Mouse (Mus musculus) MEL (cell line): ENCODE data around the gene Slc7a5. TPM values are rescaled to one million over a fixed set of nuclear protein-coding genes. Genes with fewer than 3 reads are reported as not detected.

Experiments
- DNase-seq: peaks from one replicate; pipeline ENCODE4 v3.0.0; 2011; ENCODE audit warnings: low read depth, low spot score
- H3K27ac ChIP-seq: 2 replicates; pipeline ENCODE4 v1.5.1; 2012; ENCODE audit warnings: low read depth, mild to moderate bottlenecking, control low read depth, low read length, moderate library complexity; ENCODE audit not compliant: control insufficient read depth
- H3K27me3 ChIP-seq, 2 experiments: fragments of 150-350 bp in 1 of 2; sonication (generic) in 1 of 2; 2 replicates each; pipeline ENCODE4 v1.6.1; 2012; ENCODE audit warnings: low read length in 2 of 2, mild to moderate bottlenecking in 2 of 2, improper control_type of control experiment in 1 of 2, moderate library complexity in 1 of 2; ENCODE audit not compliant: insufficient read depth in 2 of 2, control insufficient read depth in 1 of 2
- H3K36me3 ChIP-seq, 2 experiments: 2 replicates each; pipeline ENCODE4 v1.6.1; 2012 to 2014; ENCODE audit warnings: low read length in 2 of 2, improper control_type of control experiment in 1 of 2, inconsistent platforms in 1 of 2, mild to moderate bottlenecking in 1 of 2; ENCODE audit not compliant: insufficient read depth in 2 of 2, control insufficient read depth in 1 of 2
- H3K4me1 ChIP-seq, 2 experiments: fragments of 150-350 bp in 1 of 2; sonication (generic) in 1 of 2; 2 replicates each; pipeline ENCODE4 v1.6.1; 2012; ENCODE audit warnings: low read length in 2 of 2, improper control_type of control experiment in 1 of 2, mild to moderate bottlenecking in 1 of 2; ENCODE audit not compliant: insufficient read depth in 2 of 2, control insufficient read depth in 1 of 2
- H3K4me3 ChIP-seq, 2 experiments: fragments of 150-350 bp in 1 of 2; sonication (generic) in 1 of 2; 2 replicates each; pipeline ENCODE4 v1.5.1; 2012; ENCODE audit warnings: low read depth in 2 of 2, low read length in 2 of 2, mild to moderate bottlenecking in 2 of 2, moderate library complexity in 2 of 2, control low read depth in 1 of 2, improper control_type of control experiment in 1 of 2; ENCODE audit not compliant: control insufficient read depth in 1 of 2, insufficient read depth in 1 of 2
- H3K79me2 ChIP-seq: 2 replicates; pipeline ENCODE4 v1.6.1; 2012; ENCODE audit warnings: mild to moderate bottlenecking, low read length, moderate library complexity; ENCODE audit not compliant: control insufficient read depth, poor library complexity, insufficient read depth
- H3K9ac ChIP-seq: 2 replicates; pipeline ENCODE4 v1.6.1; 2012; ENCODE audit warnings: low read depth, mild to moderate bottlenecking, control low read depth, low read length, moderate library complexity; ENCODE audit not compliant: control insufficient read depth, poor library complexity, severe bottlenecking
- H3K9me3 ChIP-seq: fragments of 150-350 bp; sonication (generic); replicated peaks from 2 replicates; pipeline ENCODE4 v1.6.1; 2012; ENCODE audit warnings: mild to moderate bottlenecking, low read length, improper control_type of control experiment, moderate library complexity; ENCODE audit not compliant: insufficient read depth
- CHD1 ChIP-seq: IDR thresholded peaks from 2 replicates; pipeline ENCODE4 v1.6.1; 2012; ENCODE audit warnings: low read depth, mild to moderate bottlenecking, inconsistent platforms, low read length, improper control_type of control experiment
- CHD2 ChIP-seq: IDR thresholded peaks from 2 replicates; pipeline ENCODE4 v1.6.1; 2011; ENCODE audit warnings: low read length, improper control_type of control experiment
- ELF1 ChIP-seq: IDR thresholded peaks from 2 replicates; pipeline ENCODE4 v1.6.1; 2014; ENCODE audit warnings: low read depth, mild to moderate bottlenecking, inconsistent platforms, low read length, improper control_type of control experiment, moderate library complexity
- EP300 ChIP-seq, 2 experiments: IDR thresholded peaks; 2 replicates each; pipeline ENCODE4 v1.6.1; 2011; ENCODE audit warnings: improper control_type of control experiment in 2 of 2, low read length in 2 of 2, low read depth in 1 of 2, mild to moderate bottlenecking in 1 of 2
- GATA1 ChIP-seq: IDR thresholded peaks from 2 replicates; pipeline ENCODE4 v1.6.1; 2011; ENCODE audit warnings: low read depth, low read length, improper control_type of control experiment
- HCFC1 ChIP-seq: IDR thresholded peaks from 2 replicates; pipeline ENCODE4 v1.6.1; 2012; ENCODE audit warnings: low read depth, mild to moderate bottlenecking, inconsistent platforms, low read length, improper control_type of control experiment, moderate library complexity
- MAFK ChIP-seq: IDR thresholded peaks from 2 replicates; pipeline ENCODE4 v1.6.1; 2011; ENCODE audit warnings: low read depth, mild to moderate bottlenecking, low read length, improper control_type of control experiment, borderline replicate concordance
- MAZ ChIP-seq: IDR thresholded peaks from 2 replicates; pipeline ENCODE4 v1.6.1; 2012; ENCODE audit warnings: low read depth, mild to moderate bottlenecking, inconsistent platforms, low read length, improper control_type of control experiment
- MYB ChIP-seq: IDR thresholded peaks from 2 replicates; pipeline ENCODE4 v1.6.1; 2011; ENCODE audit warnings: mild to moderate bottlenecking, low read depth, low read length, improper control_type of control experiment
- NELFE ChIP-seq: IDR thresholded peaks from 2 replicates; pipeline ENCODE4 v1.6.1; 2011; ENCODE audit warnings: low read depth, low read length, improper control_type of control experiment
- POLR2A ChIP-seq, 2 experiments: IDR thresholded peaks; 2 replicates each; pipeline ENCODE4 v1.6.1; 2011 to 2012; ENCODE audit warnings: low read length in 2 of 2, mild to moderate bottlenecking in 2 of 2, control low read depth in 1 of 2, improper control_type of control experiment in 1 of 2, low read depth in 1 of 2, moderate library complexity in 1 of 2; ENCODE audit not compliant: control insufficient read depth in 1 of 2, insufficient read depth in 1 of 2, poor library complexity in 1 of 2
- POLR2AphosphoS2 ChIP-seq: IDR thresholded peaks from 2 replicates; pipeline ENCODE4 v1.6.1; 2011; ENCODE audit warnings: low read length, improper control_type of control experiment
- POLR2AphosphoS5 ChIP-seq: IDR thresholded peaks from 2 replicates; pipeline ENCODE4 v1.6.1; 2012; ENCODE audit warnings: low read depth, borderline replicate concordance, mild to moderate bottlenecking, inconsistent platforms, low read length, moderate library complexity, mixed read lengths
- SIN3A ChIP-seq: IDR thresholded peaks from 2 replicates; pipeline ENCODE4 v1.6.1; 2012; ENCODE audit warnings: low read length, improper control_type of control experiment, inconsistent platforms
- TBP ChIP-seq: IDR thresholded peaks from 2 replicates; pipeline ENCODE4 v1.8.0; 2011; ENCODE audit warnings: low read depth, low read length, improper control_type of control experiment
- ZC3H11A ChIP-seq: IDR thresholded peaks from 2 replicates; pipeline ENCODE4 v1.6.1; 2012; ENCODE audit warnings: low read depth, mild to moderate bottlenecking, inconsistent platforms, low read length, improper control_type of control experiment
- ZKSCAN1 ChIP-seq: IDR thresholded peaks from 2 replicates; pipeline ENCODE4 v1.6.1; 2012; ENCODE audit warnings: low read depth, mild to moderate bottlenecking, inconsistent platforms, low read length, improper control_type of control experiment, moderate library complexity
- ZNF384 ChIP-seq: IDR thresholded peaks from 2 replicates; pipeline ENCODE4 v1.6.1; 2012; ENCODE audit warnings: low read depth, mild to moderate bottlenecking, inconsistent platforms, low read length, improper control_type of control experiment
- polyA plus RNA-seq, 2 experiments: library from polyadenylated mRNA; stranded (reverse) in 1 of 2; unstranded in 1 of 2; fragments of >175 nt in 1 of 2; fragments of >200 nt in 1 of 2; gene quantifications; 2 replicates each; pipeline versions ENCODE4 v1.2.1 to v1.2.4; 2012; ENCODE audit warnings: low replicate concordance in 2 of 2, low read depth in 1 of 2; ENCODE audit not compliant: insufficient read length in 2 of 2, insufficient read depth in 1 of 2, missing spikeins in 1 of 2
- total RNA-seq: library from RNA; depleted of rRNA; stranded (reverse); fragments of 300-350 nt; gene quantifications from 2 replicates; pipeline ENCODE4 v1.2.3, GENCODE M21; 2012

Gene Slc7a5
- total and polyA plus RNA-seq, 3 experiments, result 55.0 to 263 (median 108) TPM

- TF ChIP-seq SIN3A (no peak), POLR2AphosphoS5 (no peak)
Measured at GRCm38 (mm10) chr8:121932026-121932667, 24.7 kb upstream of the Slc7a5 start (continued).

GRCm38 (mm10) chr8:121931571-121931970 is 24.1 kb upstream of the Slc7a5 start:
- H3K4me1 ChIP-seq, result peaks cover 5 to 8% of the 10 kb centered on the region in 2 experiments

GRCm38 (mm10) chr8:121930047-121930446 is 22.6 kb upstream of the Slc7a5 start:
- H3K4me3 ChIP-seq, result no peak overlapping the region
- H3K36me3 ChIP-seq, result peaks cover 0 to 6% of the 10 kb centered on the region in 2 experiments; a peak in 2 of 4 replicates
- H3K9ac ChIP-seq, result no peak overlapping the region
- H3K27ac ChIP-seq, result no peak overlapping the region
- H3K79me2 ChIP-seq, result no peaks in the 10 kb centered on the region
- no peaks in the 10 kb centered on the region for H3K9me3 ChIP-seq
- no peaks in the 10 kb centered on the region for H3K27me3 ChIP-seq
- peaks cover 5 to 8% of the 10 kb centered on the region in 2 experiments for H3K4me1 ChIP-seq
- TF ChIP-seq ZKSCAN1, result no peak
- no peak for TF ChIP-seq TBP
- no peak for TF ChIP-seq GATA1
- no peak for TF ChIP-seq ZC3H11A
- no peak for TF ChIP-seq POLR2A (IDR thresholded peaks at IDR 0.05; ENCODE audit: control insufficient read depth in 1 of 2, insufficient read depth in 1 of 2, low read depth in 1 of 2, low read length in 2 of 2, poor library complexity in 1 of 2)
- no peak for TF ChIP-seq MYB
- TF ChIP-seq ZNF384, result no peak
- no peak for TF ChIP-seq NELFE
- TF ChIP-seq CHD2, result no peak
- no peak for TF ChIP-seq POLR2AphosphoS5
- TF ChIP-seq HCFC1, result no peak
- TF ChIP-seq CHD1, result no peak
- DNase-seq, result no peak

More at GRCm38 (mm10) chr8:121931571-121931970, 24.1 kb upstream of the Slc7a5 start:
- Histone ChIP-seq H3K36me3 (peaks cover 0 to 6% of the 10 kb centered on the region in 2 experiments; a peak in 2 of 4 replicates), H3K79me2 (no peaks in the 10 kb centered on the region), H3K27me3 (no peaks in the 10 kb centered on the region), H3K9ac (no peak overlapping the region), H3K9me3 (no peaks in the 10 kb centered on the region), H3K27ac (no peak overlapping the region), H3K4me3 (no peak overlapping the region)
- TF ChIP-seq MAFK, result no peak
- no peak for TF ChIP-seq TBP
- no peak for TF ChIP-seq SIN3A
- TF ChIP-seq EP300 (IDR thresholded peaks at IDR 0.05; ENCODE audit: low read depth in 1 of 2, low read length in 2 of 2), result no peak
- no peak for TF ChIP-seq ELF1
- no peak for TF ChIP-seq POLR2AphosphoS2
- no peak for TF ChIP-seq MAZ
- DNase-seq, result no peak
